Mouse (Mus musculus): Measurements from ENCODE around the gene Kcnk4. TPM values are rescaled to one million over a fixed set of nuclear protein-coding genes. Genes with fewer than 3 reads are reported as not detected.
A peak's percentile ranks its signal among the peaks of the same experiment; 100 is the strongest.
"Not testable (repeated sequence)": the region's sequence is repeated elsewhere in the genome, so short reads cannot be mapped to it uniquely, and the experiment has no call there.

Gene Kcnk4
- total RNA-seq, 1 experiment from 2014 or later = 0.93 TPM

GRCm38 (mm10) chr19:6916496-6916895 is 17.8 kb downstream of the Kcnk4 start:
- no peak for DNase-seq

DNA sequence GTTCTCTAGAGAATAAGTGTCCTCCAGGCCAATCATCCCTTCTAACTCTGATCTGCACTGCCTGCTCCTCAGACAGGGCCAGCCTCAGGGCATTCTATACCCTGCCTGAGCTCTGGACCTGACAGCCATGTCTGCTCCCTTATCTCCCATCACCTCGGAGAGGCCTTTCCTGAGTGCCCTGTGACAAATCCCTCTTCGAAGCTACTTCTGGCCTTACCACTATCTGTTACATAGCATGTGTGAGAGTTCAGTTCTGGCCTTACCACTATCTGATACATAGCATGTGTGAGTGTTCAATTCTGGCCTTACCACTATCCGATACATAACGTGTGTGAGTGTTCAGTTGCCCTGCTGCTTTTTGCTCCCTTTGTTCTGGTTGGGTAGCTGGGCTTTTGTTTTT is 19.0 kb downstream of the Kcnk4 start:
- no peak for DNase-seq

DNA sequence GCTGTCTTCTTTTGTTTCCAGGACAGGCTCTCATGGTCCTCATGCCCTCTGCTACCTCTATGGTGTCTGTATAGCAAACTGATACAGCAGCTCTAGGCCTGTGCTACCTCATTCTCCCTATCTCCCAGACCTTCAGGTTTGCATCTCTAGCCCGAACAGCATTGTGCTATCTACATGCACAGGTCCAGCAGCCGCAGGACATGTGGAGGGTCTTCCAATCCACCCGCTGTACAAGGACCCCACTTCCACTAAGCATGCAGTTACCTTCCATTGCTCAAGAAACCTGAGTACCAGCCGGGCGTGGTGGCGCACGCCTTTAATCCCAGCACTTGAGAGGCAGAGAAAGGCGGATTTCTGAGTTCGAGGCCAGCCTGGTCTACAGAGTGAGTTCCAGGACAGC is 19.8 kb downstream of the Kcnk4 start:
- DNase-seq = peak; percentile 4

DNA sequence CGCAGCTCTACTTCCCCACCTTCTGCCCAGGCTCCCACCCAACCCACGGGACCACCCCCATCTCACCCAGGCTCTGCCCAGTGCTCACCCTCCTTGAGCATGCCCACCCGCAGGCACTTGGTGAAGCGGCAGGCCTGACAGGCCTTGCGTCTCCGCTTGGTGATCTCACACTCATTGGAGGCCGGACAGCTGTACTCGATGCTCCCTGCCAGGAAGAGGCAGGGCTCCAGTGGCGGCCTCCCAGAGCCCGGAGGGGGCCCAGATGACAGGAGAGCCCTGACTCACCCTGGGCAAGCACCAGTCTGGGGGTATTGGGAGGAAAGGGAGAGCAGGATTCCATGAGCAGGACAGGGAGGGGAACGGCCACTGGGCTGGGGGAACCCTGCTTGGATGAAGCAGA is 20.3 kb downstream of the Kcnk4 start:
- peak; percentile 61 for DNase-seq

DNA sequence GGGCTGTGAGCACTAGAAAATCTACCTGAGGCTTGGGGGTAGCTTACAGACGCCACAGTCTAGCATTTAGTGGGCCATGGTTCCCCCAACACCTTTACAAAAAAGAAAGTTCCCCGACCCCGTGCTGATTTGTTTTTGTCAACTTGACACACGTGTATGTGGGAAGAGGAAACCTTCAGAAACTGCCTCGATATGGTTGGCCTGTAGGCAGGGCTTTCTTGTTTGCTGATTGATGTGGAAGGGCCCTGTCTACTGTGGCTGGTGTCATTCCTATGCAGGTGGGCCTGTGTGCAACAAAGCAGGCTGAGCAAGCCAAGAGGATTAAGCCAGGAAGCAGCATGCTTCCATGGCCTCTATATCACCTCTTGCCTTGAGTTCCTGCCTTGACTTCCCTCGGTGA is 21.3 kb downstream of the Kcnk4 start:
- DNase-seq = peak; percentile 2

DNA sequence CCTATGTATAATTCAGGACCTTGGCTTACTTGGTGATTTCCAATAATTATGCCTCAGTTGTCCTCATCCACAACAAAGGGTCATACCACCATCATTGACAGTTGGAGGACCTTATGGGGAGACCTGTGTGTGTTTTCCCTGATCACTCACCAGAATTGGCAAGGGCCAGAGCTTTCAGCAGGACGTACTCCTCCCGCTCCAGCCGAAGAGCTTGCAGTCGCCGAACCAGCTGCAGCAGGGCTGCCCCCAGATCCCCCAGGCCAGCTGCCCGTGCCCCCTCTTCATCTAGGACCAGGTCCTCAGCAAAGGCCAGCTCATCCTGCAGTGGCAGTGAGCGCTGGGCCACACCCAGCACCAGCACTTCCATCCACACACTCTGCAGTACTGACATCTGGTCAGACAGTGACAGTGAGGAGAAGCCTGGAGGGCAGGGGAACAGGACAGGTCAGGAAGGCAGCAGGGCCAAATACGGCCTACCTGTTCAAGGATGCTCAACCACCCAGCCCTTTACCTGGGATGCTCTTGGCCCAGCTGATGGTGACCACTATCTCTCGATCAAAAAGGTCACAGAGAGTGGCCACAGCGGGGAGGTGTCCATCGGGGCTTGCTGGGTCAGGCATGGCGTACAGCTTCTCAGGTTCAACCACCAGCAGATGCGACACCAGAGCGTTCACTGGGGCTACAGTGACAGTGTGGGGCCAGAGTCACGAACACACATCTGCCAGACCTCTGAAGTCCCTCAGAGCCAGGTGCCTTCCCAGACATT is 21.9 kb downstream of the Kcnk4 start:
- DNase-seq = peak; percentile 10

DNA sequence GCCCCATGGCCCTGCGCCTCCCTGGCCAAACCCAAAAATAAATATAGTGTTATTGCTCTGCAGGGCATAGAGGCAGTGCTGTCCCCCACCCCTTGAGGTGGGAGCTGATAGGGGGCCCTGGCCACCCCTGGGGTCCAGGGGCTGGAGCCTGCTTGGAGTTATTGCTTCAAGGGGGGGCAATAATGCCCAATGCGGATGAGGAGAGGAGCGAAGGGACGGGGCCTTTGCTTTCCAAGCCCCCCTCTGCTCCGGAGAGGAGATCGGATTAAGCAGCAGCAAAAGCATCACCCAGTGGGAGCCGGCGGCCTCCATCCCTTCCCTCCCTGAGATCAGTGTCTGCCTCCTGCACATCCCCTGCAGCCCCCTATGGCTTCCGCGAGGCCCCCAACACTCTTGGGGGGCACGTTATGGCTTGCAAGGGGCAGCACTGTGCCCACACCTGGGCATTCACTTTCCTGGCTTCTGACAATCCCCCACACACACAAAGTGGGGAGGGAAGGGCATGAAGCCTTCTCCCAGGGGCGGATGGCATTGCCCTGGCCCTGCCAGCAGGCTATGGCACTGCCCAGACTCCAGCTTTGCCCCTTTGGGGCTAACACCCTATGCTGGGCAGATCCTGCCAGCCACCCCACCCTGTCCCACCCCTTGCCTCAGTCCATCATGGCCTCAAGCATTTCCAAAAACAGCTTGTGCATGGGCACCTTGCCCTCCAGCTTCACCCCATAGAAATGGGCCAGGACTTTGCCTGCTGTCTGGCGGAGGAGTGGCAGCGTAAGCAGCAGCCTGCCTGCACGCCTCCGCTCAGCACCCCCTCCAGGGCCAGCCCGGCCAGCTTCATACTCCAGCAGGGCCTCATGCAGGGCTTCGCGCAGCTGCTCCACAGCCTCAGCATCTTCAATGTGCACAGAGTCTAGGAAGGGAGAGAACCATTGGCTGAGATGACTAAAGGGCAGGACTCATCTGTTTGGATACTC is 22.9 kb downstream of the Kcnk4 start:
- peak; percentile 29 for DNase-seq

- peak; percentile 77 for DNase-seq
Measured at GRCm38 (mm10) chr19:6910306-6910705, 24.0 kb downstream of the Kcnk4 start.

DNA sequence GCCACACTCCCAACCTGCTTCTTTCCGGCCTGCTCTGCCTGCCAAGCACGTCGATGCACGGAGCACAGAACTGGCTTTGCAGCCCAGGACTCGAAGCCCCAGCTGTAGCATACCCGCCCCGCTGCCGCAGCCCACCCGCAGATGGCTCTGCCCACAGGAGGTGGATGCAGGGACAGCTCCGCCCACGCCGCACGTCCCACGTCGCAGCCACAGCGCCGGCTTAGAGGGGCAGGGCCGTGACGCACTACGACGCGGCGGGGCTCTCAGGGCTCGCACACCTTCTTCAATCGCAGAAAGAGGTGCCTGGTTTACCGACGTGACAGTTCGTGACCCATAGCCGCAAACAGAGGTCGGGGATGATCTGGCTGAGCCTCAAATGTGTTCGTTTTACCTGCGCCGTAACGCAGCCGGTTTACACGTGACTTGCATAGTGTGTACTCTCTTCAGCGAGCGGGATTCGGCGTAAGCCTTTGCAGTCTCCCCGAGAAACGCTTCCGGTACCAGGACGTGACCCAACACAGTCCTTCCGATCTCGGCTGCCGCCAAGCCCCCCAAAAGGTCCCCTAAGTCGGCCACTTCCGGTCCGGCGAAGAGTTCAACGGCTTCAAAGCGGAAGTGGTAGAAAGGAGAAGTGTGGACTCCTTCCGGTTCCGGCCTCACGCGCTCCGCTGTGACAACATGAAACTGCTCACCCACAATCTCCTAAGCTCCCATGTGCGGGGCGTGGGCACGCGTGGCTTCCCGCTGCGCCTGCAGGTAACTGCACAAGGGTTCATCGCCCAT is 24.6 kb downstream of the Kcnk4 start, which contains the start of the genes Trmt112 and Prdx5:
Trmt112 (plus strand) TSS at position 192 of the 783 bp plus-strand sequence.
Prdx5 (minus strand) TSS at position 600 of the 783 bp plus-strand sequence.
- peak; percentile 94 for DNase-seq

GRCm38 (mm10) chr19:6909021-6909420 is 25.3 kb downstream of the Kcnk4 start:
- DNase-seq = no peak

DNA sequence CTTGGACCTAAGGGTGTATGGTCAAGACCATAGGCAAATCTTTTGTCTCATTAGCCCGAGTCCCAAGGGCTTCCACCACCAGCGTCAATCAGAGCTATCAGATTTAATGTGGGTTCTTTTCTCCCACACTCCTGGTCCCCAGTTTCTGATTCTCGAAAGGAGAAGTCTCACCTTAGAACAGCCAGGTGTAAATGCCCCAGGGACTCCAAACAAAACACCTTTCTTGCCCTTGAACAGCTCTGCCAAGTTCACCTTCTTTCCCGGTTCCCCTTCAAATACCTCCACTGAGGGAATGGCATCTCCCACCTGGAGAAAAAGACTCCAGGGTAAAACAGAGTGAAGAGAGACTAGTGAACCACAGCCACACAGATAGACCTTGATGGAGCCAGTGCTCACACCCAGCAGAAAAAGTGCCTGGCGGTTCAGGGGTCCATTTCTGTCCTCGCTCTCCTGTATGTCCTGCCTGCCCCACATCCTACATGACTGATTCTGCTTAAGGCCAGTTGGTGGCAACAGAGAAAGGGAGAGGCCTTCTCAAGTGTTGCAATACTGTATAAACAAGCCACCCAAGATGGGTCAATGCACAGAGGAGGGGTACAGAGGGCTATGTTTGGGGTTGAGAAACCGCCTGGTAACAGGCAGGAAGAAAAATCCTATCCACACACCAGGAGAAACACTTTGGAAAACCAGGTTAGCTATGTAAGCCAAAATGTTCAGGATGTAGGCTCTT is 26.3 kb downstream of the Kcnk4 start:
- DNase-seq = no peak

DNA sequence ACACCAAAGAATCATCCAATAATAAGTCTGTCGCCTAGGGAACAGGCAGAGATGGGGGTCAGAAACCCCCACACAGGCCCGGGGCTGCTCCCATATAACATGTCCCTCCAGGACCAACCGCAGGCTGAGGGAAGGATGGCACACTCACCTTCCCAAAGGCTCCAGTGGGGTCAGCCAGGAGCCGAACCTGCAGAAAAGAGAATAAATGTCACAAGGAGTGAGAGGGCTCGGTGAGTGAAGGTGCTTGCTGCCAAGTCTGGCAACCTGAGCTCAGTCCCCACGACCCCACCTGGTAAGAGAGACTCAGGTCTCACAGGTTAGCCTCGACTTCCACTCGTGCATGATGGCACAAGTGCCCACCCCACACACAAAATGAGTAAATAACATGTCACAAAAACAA is 27.2 kb downstream of the Kcnk4 start:
- no peak for DNase-seq

GRCm38 (mm10) chr19:6906199-6906598 is 28.1 kb downstream of the Kcnk4 start:
- DNase-seq = no peak

GRCm38 (mm10) chr19:6905498-6906159 is 28.7 kb downstream of the Kcnk4 start:
- DNase-seq = no peak

- no peak for DNase-seq
Measured at GRCm38 (mm10) chr19:6904846-6905245, 29.5 kb downstream of the Kcnk4 start.

- DNase-seq = no peak
Measured at GRCm38 (mm10) chr19:6903031-6903430, 31.3 kb downstream of the Kcnk4 start.

- DNase-seq = no peak
Measured at GRCm38 (mm10) chr19:6899641-6900040, 34.7 kb downstream of the Kcnk4 start.

- not testable (repeated sequence) for DNase-seq
Measured at GRCm38 (mm10) chr19:6895608-6896305, 38.6 kb downstream of the Kcnk4 start.

DNA sequence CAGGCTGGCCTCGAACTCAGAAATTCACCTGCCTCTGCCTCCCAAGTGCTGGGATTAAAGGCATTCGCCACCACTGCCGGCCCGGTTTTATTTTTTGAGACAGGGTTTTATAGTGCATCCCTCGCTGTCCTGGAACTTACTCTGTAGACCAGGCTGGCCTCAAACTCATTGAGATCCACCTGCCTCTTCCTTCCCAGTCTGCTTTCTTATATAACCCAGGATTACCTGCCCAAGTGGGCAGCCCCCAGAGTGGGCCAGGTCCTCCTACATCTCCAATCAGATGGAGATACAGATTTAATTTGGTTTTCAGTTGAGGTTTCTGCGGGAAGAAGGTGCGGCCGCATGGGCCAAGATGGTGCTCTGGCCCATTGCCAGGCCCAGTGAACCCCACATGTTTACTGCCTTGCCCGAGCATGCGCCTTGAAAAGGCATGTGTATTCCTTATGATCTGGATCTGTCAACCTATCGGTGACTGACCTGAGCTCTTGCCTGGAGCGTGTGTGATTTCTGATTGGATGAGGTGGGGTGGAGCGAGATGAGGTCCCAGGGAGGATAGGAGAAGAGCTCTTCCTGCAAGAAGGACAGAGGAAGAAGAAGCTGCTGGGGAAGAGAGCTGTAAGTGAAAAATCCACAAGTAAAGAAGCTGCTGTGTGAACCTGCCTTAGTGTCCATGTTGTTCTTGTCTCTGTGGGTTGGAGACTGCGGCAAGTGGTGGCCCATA is 40.4 kb downstream of the Kcnk4 start:
- no peak for DNase-seq

GRCm38 (mm10) chr19:6892512-6892911 is 41.8 kb downstream of the Kcnk4 start:
- no peak for DNase-seq

All from adrenal gland, postnatal 14 days (tissue).